Mouse (Mus musculus) intestine, embryonic 14.5 days (tissue): Measurements from ENCODE around the gene Taok3. TPM values are rescaled to one million over a fixed set of nuclear protein-coding genes. Genes with fewer than 3 reads are reported as not detected.

Experiments used
- ATAC-seq: fragments of 200-750 bp; cut with Nextera tagmentation; replicated peaks from 2 replicates; pipeline ENCODE4 v1.8.0; 2017; ENCODE audit warnings: low read depth, moderate number of reproducible peaks, moderate TSS enrichment, moderate library complexity; ENCODE audit not compliant: low FRiP score, low TSS enrichment
- DNase-seq: peaks from one replicate; pipeline ENCODE4 v3.0.0-alpha.2; 2018; ENCODE audit warnings: low spot score
- H3K27ac ChIP-seq: fragments of 300-500 bp; sonication (generic); 2 replicates; pipeline ENCODE4 v1.5.1; 2014; ENCODE audit warnings: low read depth, mild to moderate bottlenecking, control low read depth
- H3K27me3 ChIP-seq: fragments of 300-500 bp; sonication (generic); replicated peaks from 2 replicates; pipeline ENCODE4 v1.6.1; 2014; ENCODE audit warnings: low read length, control low read depth; ENCODE audit not compliant: control insufficient read depth, insufficient read depth
- H3K36me3 ChIP-seq: fragments of 300-500 bp; sonication (generic); 2 replicates; pipeline ENCODE4 v1.6.1; 2014; ENCODE audit warnings: low read length, control low read depth; ENCODE audit not compliant: control insufficient read depth, insufficient read depth
- H3K4me1 ChIP-seq: fragments of 300-500 bp; sonication (generic); replicated peaks from 2 replicates; pipeline ENCODE4 v1.6.1; 2014; ENCODE audit warnings: low read length, control low read depth, mixed read lengths; ENCODE audit not compliant: control insufficient read depth, insufficient read depth
- H3K4me2 ChIP-seq: fragments of 300-500 bp; sonication (generic); 2 replicates; pipeline ENCODE4 v1.6.1; 2014; ENCODE audit warnings: low read length
- H3K4me3 ChIP-seq: fragments of 300-500 bp; sonication (generic); 2 replicates; pipeline ENCODE4 v1.5.1; 2014; ENCODE audit warnings: low read depth, low read length, control low read depth, mixed read lengths
- H3K9ac ChIP-seq: fragments of 300-500 bp; sonication (generic); 2 replicates; pipeline ENCODE4 v1.6.1; 2014; ENCODE audit warnings: mild to moderate bottlenecking, low read length
- H3K9me3 ChIP-seq: fragments of 300-500 bp; sonication (generic); 2 replicates; pipeline ENCODE4 v1.6.1; 2016; ENCODE audit warnings: low read length, control low read depth; ENCODE audit not compliant: control insufficient read depth
- WGBS: fragments of 180-500 bp; shearing (Covaris S2); extraction: QIAGEN DNeasy Blood & Tissue Kit; methylation state at CpG from one replicate; pipeline ENCODE4 v1.1.7; 2014; 5-methylcytosine and 5-hydroxymethylcytosine counted together
- polyA plus RNA-seq: library from polyadenylated mRNA; unstranded; fragments of >200 nt; fragmentation: Nextera tagmentation; extraction: Ambion mirVana; gene quantifications from 2 replicates; pipeline ENCODE4 v1.2.1, GENCODE M21; 2014

The Taok3 gene
- polyA plus RNA-seq, 1 experiment from 2014 or later: 37.7 TPM

GRCm38 (mm10) chr5:117303691-117304579, 184.0 kb downstream of the Taok3 start:
- DNase-seq (no peak), ATAC-seq (no peak)
- no peaks in the 10 kb centered on the region for H3K36me3 ChIP-seq
- H3K4me2 ChIP-seq: no peak overlapping the region
- no peak overlapping the region for H3K4me3 ChIP-seq
- no peaks in the 10 kb centered on the region for H3K9me3 ChIP-seq
- no peaks in the 10 kb centered on the region for H3K4me1 ChIP-seq
- H3K27ac ChIP-seq: no peak overlapping the region
- no peak overlapping the region for H3K9ac ChIP-seq
- H3K27me3 ChIP-seq: no peaks in the 10 kb centered on the region
- WGBS: 58% methylated on average over 18 of the region's 18 CpGs

GRCm38 (mm10) chr5:117304947-117305346, 185.0 kb downstream of the Taok3 start:
- no peak for ATAC-seq
- whole genome bisulfite sequencing: 71% methylated on average over 7 of the region's 7 CpGs
- Histone ChIP-seq H3K9ac (no peak overlapping the region), H3K4me1 (no peaks in the 10 kb centered on the region), H3K27me3 (no peaks in the 10 kb centered on the region), H3K9me3 (no peaks in the 10 kb centered on the region), H3K36me3 (no peaks in the 10 kb centered on the region), H3K4me2 (no peak overlapping the region), H3K27ac (no peak overlapping the region), H3K4me3 (no peak overlapping the region)
- peak; percentile 77 for DNase-seq

- 85% methylated on average over 5 of the region's 5 CpGs for whole genome bisulfite sequencing
- no peak for DNase-seq
These were observed 185.8 kb downstream of the Taok3 start for GRCm38 (mm10) chr5:117305754-117306153.

GRCm38 (mm10) chr5:117306826-117307225, 186.9 kb downstream of the Taok3 start:
- no peaks in the 10 kb centered on the region for H3K4me1 ChIP-seq
- DNase-seq (no peak), ATAC-seq (no peak)
- H3K4me3 ChIP-seq: no peak overlapping the region
- 92% methylated on average over 2 of the region's 2 CpGs for WGBS
- H3K27me3 ChIP-seq: no peaks in the 10 kb centered on the region
- H3K36me3 ChIP-seq: no peaks in the 10 kb centered on the region
- H3K9me3 ChIP-seq: no peaks in the 10 kb centered on the region
- H3K4me2 ChIP-seq: no peak overlapping the region
- no peak overlapping the region for H3K9ac ChIP-seq
- no peak overlapping the region for H3K27ac ChIP-seq

More at GRCm38 (mm10) chr5:117305754-117306153, 185.8 kb downstream of the Taok3 start:
- Histone ChIP-seq H3K9me3 (no peaks in the 10 kb centered on the region), H3K4me3 (no peak overlapping the region), H3K4me1 (no peaks in the 10 kb centered on the region), H3K36me3 (no peaks in the 10 kb centered on the region), H3K4me2 (no peak overlapping the region), H3K9ac (no peak overlapping the region), H3K27me3 (no peaks in the 10 kb centered on the region), H3K27ac (no peak overlapping the region)
- ATAC-seq: no peak

GRCm38 (mm10) chr5:117307699-117308098, 187.8 kb downstream of the Taok3 start:
- H3K9ac ChIP-seq: no peak overlapping the region
- ATAC-seq (peak; percentile 24; the same call in 1 of the 2 replicates), DNase-seq (peak; percentile 82)
- H3K27me3 ChIP-seq: no peaks in the 10 kb centered on the region
- 41% methylated on average over 11 of the region's 11 CpGs for WGBS
- no peaks in the 10 kb centered on the region for H3K9me3 ChIP-seq
- H3K4me1 ChIP-seq: no peaks in the 10 kb centered on the region
- no peak overlapping the region for H3K4me2 ChIP-seq
- no peak overlapping the region for H3K27ac ChIP-seq
- no peak overlapping the region for H3K4me3 ChIP-seq
- no peaks in the 10 kb centered on the region for H3K36me3 ChIP-seq

- Histone ChIP-seq H3K4me2 (peak overlapping the region; percentile 49), H3K4me1 (peaks cover 12% of the 10 kb centered on the region), H3K9me3 (no peaks in the 10 kb centered on the region), H3K27me3 (no peaks in the 10 kb centered on the region), H3K27ac (peak overlapping the region; percentile 67; the same call in 1 of the 2 replicates), H3K36me3 (no peaks in the 10 kb centered on the region), H3K9ac (0 out of 2 replicates have a peak overlapping the region, but pooled peaks have one; percentile 7), H3K4me3 (peak overlapping the region; percentile 27)
- no peak for ATAC-seq
- 13% methylated on average over 14 of the region's 14 CpGs for WGBS
- DNase-seq: peak; percentile 76
These were observed 193.5 kb downstream of the Taok3 start for GRCm38 (mm10) chr5:117313420-117313819.

GRCm38 (mm10) chr5:117313909-117314308, 194.0 kb downstream of the Taok3 start:
- no peaks in the 10 kb centered on the region for H3K9me3 ChIP-seq
- no peaks in the 10 kb centered on the region for H3K36me3 ChIP-seq
- ATAC-seq (no peak), DNase-seq (no peak)
- H3K4me3 ChIP-seq: peak overlapping the region; percentile 27
- peak overlapping the region; percentile 67 for H3K27ac ChIP-seq
- peak overlapping the region; percentile 49 for H3K4me2 ChIP-seq
- 0 out of 2 replicates have a peak overlapping the region, but pooled peaks have one; percentile 2 for H3K9ac ChIP-seq
- WGBS: 24% methylated on average over 10 of the region's 10 CpGs
- H3K4me1 ChIP-seq: peaks cover 12% of the 10 kb centered on the region
- no peaks in the 10 kb centered on the region for H3K27me3 ChIP-seq

GRCm38 (mm10) chr5:117314587-117315428, 194.9 kb downstream of the Taok3 start:
- H3K9ac ChIP-seq: no peak overlapping the region
- H3K9me3 ChIP-seq: no peaks in the 10 kb centered on the region
- peaks cover 12% of the 10 kb centered on the region for H3K4me1 ChIP-seq
- WGBS: 28% methylated on average over 9 of the region's 9 CpGs
- no peak overlapping the region for H3K4me3 ChIP-seq
- peak overlapping the region; percentile 67 for H3K27ac ChIP-seq
- no peaks in the 10 kb centered on the region for H3K27me3 ChIP-seq
- ATAC-seq: 0 out of 2 replicates have a peak, but pooled peaks have one; percentile 18
- H3K4me2 ChIP-seq: no peak overlapping the region; the same call in 1 of the 2 replicates
- peak; percentile 71 for DNase-seq
- H3K36me3 ChIP-seq: no peaks in the 10 kb centered on the region
